Mouse (Mus musculus) heart, postnatal 0 days (tissue): ENCODE measurements around the gene Lhx9. TPM values are rescaled to one million over a fixed set of nuclear protein-coding genes. Genes with fewer than 3 reads are reported as not detected.
"Not testable (repeated sequence)": the region's sequence is repeated elsewhere in the genome, so short reads cannot be mapped to it uniquely, and the experiment has no call there.

Experiments used
- ATAC-seq: fragments of 200-750 bp; cut with Nextera tagmentation; 2 replicates; pipeline ENCODE4 v1.8.0; 2017; ENCODE audit warnings: low read depth, moderate number of reproducible peaks, moderate library complexity; ENCODE audit not compliant: insufficient read depth
- DNase-seq: peaks from one replicate; pipeline ENCODE4 v3.0.0-alpha.2; 2016; ENCODE audit warnings: low spot score
- H3K27ac ChIP-seq: fragments of 300-500 bp; sonication (generic); 2 replicates; pipeline ENCODE4 v1.5.1; 2014; ENCODE audit warnings: low read depth, mild to moderate bottlenecking
- H3K27me3 ChIP-seq: fragments of 300-500 bp; sonication (generic); 2 replicates; pipeline ENCODE4 v1.6.1; 2014; ENCODE audit warnings: low read length, mixed read lengths; ENCODE audit not compliant: control insufficient read depth, insufficient read depth
- H3K36me3 ChIP-seq: fragments of 300-500 bp; sonication (generic); replicated peaks from 2 replicates; pipeline ENCODE4 v1.6.1; 2014; ENCODE audit warnings: low read length, mixed read lengths; ENCODE audit not compliant: control insufficient read depth, insufficient read depth
- H3K4me1 ChIP-seq: fragments of 300-500 bp; sonication (generic); 2 replicates; pipeline ENCODE4 v1.6.1; 2014; ENCODE audit warnings: antibody characterized with exemption; ENCODE audit not compliant: control insufficient read depth, insufficient read depth
- H3K4me2 ChIP-seq: fragments of 300-500 bp; sonication (generic); 2 replicates; pipeline ENCODE4 v1.6.1; 2014; ENCODE audit warnings: low read depth, mild to moderate bottlenecking, low read length, moderate library complexity
- H3K4me3 ChIP-seq: fragments of 300-500 bp; sonication (generic); 2 replicates; pipeline ENCODE4 v1.5.1; 2014; ENCODE audit warnings: low read depth, low read length
- H3K9ac ChIP-seq: fragments of 300-500 bp; sonication (generic); replicated peaks from 2 replicates; pipeline ENCODE4 v1.6.1; 2014; ENCODE audit warnings: low read depth, low read length, mixed read lengths
- H3K9me3 ChIP-seq: fragments of 300-500 bp; sonication (generic); replicated peaks from 2 replicates; pipeline ENCODE4 v1.6.1; 2016; ENCODE audit warnings: low read length; ENCODE audit not compliant: control insufficient read depth
- CTCF ChIP-seq: IDR thresholded peaks from 2 replicates; pipeline ENCODE4 v1.5.1; 2016; ENCODE audit warnings: antibody characterized with exemption, control low read depth, low read depth
- EP300 ChIP-seq: IDR thresholded peaks from 2 replicates; pipeline ENCODE4 v1.6.1; 2016; ENCODE audit warnings: antibody characterized with exemption, low read depth
- WGBS: fragments of 180-500 bp; shearing (Covaris S2); extraction: QIAGEN DNeasy Blood & Tissue Kit; methylation state at CpG from one replicate; pipeline ENCODE4 v1.1.7; 2014; 5-methylcytosine and 5-hydroxymethylcytosine counted together
- polyA plus RNA-seq: library from polyadenylated mRNA; unstranded; fragments of >200 nt; fragmentation: Nextera tagmentation; extraction: Ambion mirVana; gene quantifications from 2 replicates; pipeline ENCODE4 v1.2.1, GENCODE M21; 2015
- total RNA-seq: library from RNA; depleted of rRNA; stranded (reverse); fragments of >200 nt; gene quantifications from 2 replicates; pipeline ENCODE4 v1.2.3, GENCODE M21; 2014; ENCODE audit warnings: low replicate concordance; rRNA removed

Lhx9 gene
- not detected in 2 replicates for total RNA-seq
- 0.05 TPM in 2 replicates for polyA plus RNA-seq

GRCm38 (mm10) chr1:138848511-138849109 lies at the start of gene Lhx9:
Lhx9 (minus strand) TSS chr1:138848577.
- peak within 1 kb of the TSS; percentile 38 for H3K4me3 ChIP-seq
- H3K9me3 ChIP-seq: no peaks in the 10 kb centered on the region
- peak within 1 kb of the TSS; percentile 61 for H3K4me2 ChIP-seq
- no peak within 1 kb of the TSS for H3K9ac ChIP-seq
- no peak within 1 kb of the TSS for H3K27ac ChIP-seq
- peaks cover 61% of the 10 kb centered on the region for H3K27me3 ChIP-seq
- no peaks in the 10 kb centered on the region for H3K36me3 ChIP-seq
- ATAC-seq (no peak), DNase-seq (peak; percentile 18)
- TF ChIP-seq EP300 (no peak), CTCF (no peak)
- no peaks in the 10 kb centered on the region for H3K4me1 ChIP-seq
- WGBS: under 1% methylated on average over 33 of the region's 33 CpGs

DNA sequence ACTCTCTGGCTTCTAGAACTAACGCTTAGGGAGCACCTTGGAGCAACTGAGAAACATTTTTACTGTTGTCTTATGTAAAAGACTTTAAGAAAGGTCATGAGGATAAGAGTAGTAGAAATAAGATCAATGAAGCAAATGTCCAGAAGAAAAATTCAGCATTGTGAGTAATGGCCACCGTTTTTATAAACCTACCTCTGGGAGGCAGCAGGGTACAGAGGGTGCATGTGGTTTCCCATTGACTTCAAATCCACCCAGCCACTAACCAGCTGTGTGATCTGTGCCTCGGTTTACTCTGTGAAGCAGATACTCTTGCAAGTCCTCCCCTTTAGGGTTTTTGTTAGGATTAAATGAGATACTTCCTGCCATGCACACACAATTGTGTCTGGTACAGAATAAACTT lies 47.7 kb upstream of the Lhx9 start:
- no peak for DNase-seq
- H3K9me3 ChIP-seq: no peaks in the 10 kb centered on the region
- H3K4me2 ChIP-seq: no peak overlapping the region
- no peaks in the 10 kb centered on the region for H3K27me3 ChIP-seq
- ATAC-seq: no peak
- H3K4me3 ChIP-seq: no peak overlapping the region
- no peak overlapping the region for H3K9ac ChIP-seq
- H3K36me3 ChIP-seq: no peaks in the 10 kb centered on the region
- no peak for TF ChIP-seq EP300
- peak; percentile 31 for TF ChIP-seq CTCF
- no peak overlapping the region for H3K27ac ChIP-seq
- H3K4me1 ChIP-seq: no peaks in the 10 kb centered on the region
- 66% methylated on average over 3 of the region's 3 CpGs for WGBS

- Histone ChIP-seq H3K4me1 (no peaks in the 10 kb centered on the region), H3K36me3 (no peaks in the 10 kb centered on the region), H3K4me3 (no peak overlapping the region), H3K9me3 (no peaks in the 10 kb centered on the region), H3K27ac (no peak overlapping the region), H3K4me2 (no peak overlapping the region), H3K9ac (no peak overlapping the region), H3K27me3 (no peaks in the 10 kb centered on the region)
- ATAC-seq (no peak), DNase-seq (no peak)
- TF ChIP-seq CTCF (no peak), EP300 (no peak)
- 92% methylated on average over 14 of the region's 14 CpGs for WGBS
Measured at GRCm38 (mm10) chr1:138877470-138878254, 29.3 kb upstream of the Lhx9 start.

DNA sequence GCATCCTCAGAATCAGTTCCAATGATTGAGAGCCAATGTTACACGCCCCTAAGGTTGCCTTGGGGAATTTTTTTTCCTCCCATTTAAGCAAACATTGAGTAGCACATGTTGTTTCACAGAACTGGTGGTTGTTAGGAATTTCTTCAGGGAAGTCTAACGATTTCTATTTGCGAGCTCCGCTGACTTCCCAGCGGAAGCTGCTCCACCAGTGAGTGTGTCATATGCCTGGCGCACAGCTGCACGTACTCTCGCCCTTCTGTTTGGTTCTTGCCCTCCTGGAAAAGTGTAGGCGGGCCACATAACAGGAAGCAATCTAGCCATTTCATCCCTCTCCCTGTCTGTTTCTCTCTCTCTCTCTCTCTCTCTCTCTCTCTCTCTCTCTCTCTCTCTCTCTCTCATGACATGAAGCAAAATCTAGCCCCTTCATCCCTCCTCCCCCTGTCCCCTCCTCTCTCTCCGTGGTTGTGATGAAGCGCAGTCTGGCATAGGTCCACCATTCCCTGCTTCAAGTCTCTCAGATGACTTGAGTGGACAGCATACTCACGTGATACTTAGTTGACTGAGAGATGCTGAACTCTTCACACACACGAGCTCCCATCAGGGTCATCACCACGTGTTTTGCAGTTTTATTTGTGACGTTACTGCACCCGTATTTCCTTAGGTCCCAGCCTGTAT lies 28.1 kb upstream of the Lhx9 start:
- 65% methylated on average over 16 of the region's 16 CpGs for WGBS
- no peak for TF ChIP-seq CTCF
- no peak for TF ChIP-seq EP300
- no peak overlapping the region for H3K27ac ChIP-seq
- ATAC-seq (no peak), DNase-seq (no peak)
- no peaks in the 10 kb centered on the region for H3K9me3 ChIP-seq
- no peak overlapping the region for H3K4me2 ChIP-seq
- no peaks in the 10 kb centered on the region for H3K36me3 ChIP-seq
- H3K27me3 ChIP-seq: no peaks in the 10 kb centered on the region
- no peak overlapping the region for H3K4me3 ChIP-seq
- no peaks in the 10 kb centered on the region for H3K4me1 ChIP-seq
- H3K9ac ChIP-seq: no peak overlapping the region

GRCm38 (mm10) chr1:138856101-138856950 lies 7.9 kb upstream of the Lhx9 start, which contains the start of gene 2310009B15Rik:
2310009B15Rik (minus strand) TSS chr1:138856852.
- H3K4me1 ChIP-seq, H3K36me3 ChIP-seq, H3K27me3 ChIP-seq, H3K9me3 ChIP-seq: not testable (repeated sequence)
- Histone ChIP-seq H3K27ac (peak within 1 kb of the TSS; percentile 92), H3K4me3 (peak within 1 kb of the TSS; percentile 57), H3K9ac (peak within 1 kb of the TSS; percentile 50), H3K4me2 (peak within 1 kb of the TSS; percentile 46)
- peak; percentile 99 for ATAC-seq
- WGBS: under 1% methylated on average over 30 of the region's 79 CpGs
- peak; percentile 68 for DNase-seq
